Comparison of ENCODE assay signal across 19 mouse cellular contexts in genomic region chr17:4871267-4871666, GRCm38 (mm10).
DNase-seq lines count a peak whose midpoint lies in the region; ATAC-seq and TF ChIP-seq lines count a peak whose summit lies in the region.
"Had no signal": no experiment of that assay in that cellular context is flagged by ENCODE, and none has a peak within 500 bp of the region (broad histone marks: within the 10 kb centered on the region; RNA-seq: fewer than 3 reads in every experiment).

No protein-coding gene starts in this region.

- H3K4me3 ChIP-seq in intestine, postnatal 0 days (ENCODE audit: low read depth, low read length), result no peak overlapping the region
- H3K4me3 ChIP-seq: embryonic facial prominence, embryonic 10.5 days; embryonic facial prominence, embryonic 12.5 days; forebrain, embryonic 13.5 days; forebrain, embryonic 15.5 days had no signal

- no peak for TF ChIP-seq CTCF in intestine, postnatal 0 days (IDR thresholded peaks at IDR 0.05; ENCODE audit: low read depth)

- no peak overlapping the region for H3K4me2 ChIP-seq in intestine, postnatal 0 days (replicated peaks; ENCODE audit: low read depth)
- H3K4me2 ChIP-seq: embryonic facial prominence, embryonic 12.5 days; forebrain, embryonic 13.5 days; forebrain, embryonic 15.5 days had no signal

- no peaks in the 10 kb centered on the region for H3K27me3 ChIP-seq in intestine, postnatal 0 days (replicated peaks; ENCODE audit: control insufficient read depth, insufficient read depth, low read length)
- H3K27me3 ChIP-seq: embryonic facial prominence, embryonic 12.5 days; forebrain, embryonic 13.5 days; forebrain, embryonic 15.5 days had no signal

- H3K27ac ChIP-seq in intestine, postnatal 0 days (ENCODE audit: low read depth, low read length), result no peak overlapping the region
- H3K27ac ChIP-seq: embryonic facial prominence, embryonic 10.5 days; embryonic facial prominence, embryonic 12.5 days; forebrain, embryonic 13.5 days; forebrain, embryonic 15.5 days had no signal

- intact Hi-C loops in heart, postnatal 10 days (cut with DNase I), result no loop called here

- H3K4me1 ChIP-seq in intestine, postnatal 0 days (replicated peaks; ENCODE audit: control insufficient read depth, insufficient read depth, low read length), result no peaks in the 10 kb centered on the region

- DNase-seq in adrenal gland, adult 2 months, result peak; percentile 38
- DNase-seq in adrenal gland, postnatal 4 days (ENCODE audit: low spot score in 2 of 2), result no peak
- peak; percentile 40 for DNase-seq in heart, adult 11 months
- DNase-seq in heart, postnatal 10 days, result no peak
- DNase-seq in brain, adult 2 months (ENCODE audit: low read depth, low spot score), result peak; percentile 56
- DNase-seq in telencephalon, adult 2 months (ENCODE audit: low read depth, low spot score), result peak; percentile 44
- DNase-seq: adrenal gland, postnatal 10 days; adrenal gland, postnatal 36 days; cerebellum, adult 11-12 months; cerebellum, adult 2 months; cerebellum, adult 9-10 months; cerebellum, postnatal 10 days; cerebellum, postnatal 25 days; forebrain, postnatal 0 days had no signal

- ATAC-seq in intestine, postnatal 0 days, result no peak
- ATAC-seq: forebrain, embryonic 13.5 days; forebrain, embryonic 15.5 days; forebrain, postnatal 0 days had no signal

- WGBS in intestine, postnatal 0 days, result 65% methylated on average over 2 of the region's 2 CpGs

- no peaks in the 10 kb centered on the region for H3K9me3 ChIP-seq in intestine, postnatal 0 days (ENCODE audit: control insufficient read depth)
- H3K9me3 ChIP-seq: embryonic facial prominence, embryonic 10.5 days; embryonic facial prominence, embryonic 12.5 days; forebrain, embryonic 13.5 days; forebrain, embryonic 15.5 days had no signal

- H3K36me3 ChIP-seq in intestine, postnatal 0 days (ENCODE audit: control insufficient read depth, insufficient read depth), result no peaks in the 10 kb centered on the region
- H3K36me3 ChIP-seq: embryonic facial prominence, embryonic 10.5 days; embryonic facial prominence, embryonic 12.5 days; forebrain, embryonic 15.5 days had no signal

- H3K9ac ChIP-seq in intestine, postnatal 0 days (ENCODE audit: low read depth, low read length), result no peak overlapping the region
- H3K9ac ChIP-seq: embryonic facial prominence, embryonic 12.5 days; forebrain, embryonic 13.5 days; forebrain, embryonic 15.5 days; forebrain, postnatal 0 days had no signal

Comparison
In these comparisons a context has a peak if more than half of its experiments do, and no peak if none do; other contexts are left out.
1. DNase-seq: peak in adrenal gland, adult 2 months (single experiment), heart, adult 11 months (single experiment), brain, adult 2 months (single experiment) and telencephalon, adult 2 months (single experiment); none in adrenal gland, postnatal 4 days (0 of 2) and heart, postnatal 10 days (0 of 2).